Mouse (Mus musculus): ENCODE measurements around the gene Ptcd3. TPM values are rescaled to one million over a fixed set of nuclear protein-coding genes. Genes with fewer than 3 reads are reported as not detected.
A peak's percentile ranks its signal among the peaks of the same experiment; 100 is the strongest.
"Not testable (repeated sequence)": the region's sequence is repeated elsewhere in the genome, so short reads cannot be mapped to it uniquely, and the experiment has no call there.

Ptcd3 gene
- total and polyA plus RNA-seq, 3 experiments: 93.5 to 156 (median 94.3) TPM

DNA sequence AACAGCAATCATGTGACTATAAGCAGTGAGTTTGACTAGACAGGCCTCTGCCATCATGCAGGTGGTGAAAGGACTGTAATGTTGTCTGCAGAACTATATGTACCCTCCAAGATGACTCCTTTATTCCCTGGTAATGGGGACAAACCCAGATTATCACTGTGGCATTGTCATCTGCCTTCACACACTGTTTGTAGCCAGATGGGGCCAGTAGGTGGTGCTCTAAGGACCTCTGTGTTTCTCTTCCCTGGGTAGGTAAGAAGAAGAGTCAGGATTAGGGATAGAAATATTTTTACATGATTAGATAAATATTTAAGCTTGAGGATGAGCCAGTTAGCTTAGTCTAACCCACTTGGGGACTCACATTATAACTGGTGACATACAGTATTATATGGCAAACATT, 19.4 kb upstream of the Ptcd3 start:
- Histone ChIP-seq H3K36me3 (ENCODE audit: control insufficient read depth in 1 of 2, insufficient read depth in 2 of 2, low read length in 2 of 2) (peaks cover 0 to 14% of the 10 kb centered on the region in 2 experiments; a peak in 2 of 4 replicates), H3K4me1 (ENCODE audit: control insufficient read depth in 1 of 2, insufficient read depth in 2 of 2, low read length in 2 of 2) (no peaks in the 10 kb centered on the region), H3K4me3 (ENCODE audit: control insufficient read depth in 1 of 2, insufficient read depth in 1 of 2, low read depth in 2 of 2, low read length in 2 of 2) (no peak overlapping the region), H3K27me3 (ENCODE audit: control insufficient read depth in 1 of 2, insufficient read depth in 2 of 2, low read length in 2 of 2) (no peaks in the 10 kb centered on the region), H3K9me3 (replicated peaks; ENCODE audit: insufficient read depth, low read length) (no peaks in the 10 kb centered on the region), H3K9ac (ENCODE audit: control insufficient read depth, low read depth, low read length, poor library complexity, severe bottlenecking) (no peak overlapping the region), H3K27ac (ENCODE audit: control insufficient read depth, low read depth, low read length) (no peak overlapping the region), H3K79me2 (ENCODE audit: control insufficient read depth, insufficient read depth, low read length, poor library complexity) (no peaks in the 10 kb centered on the region)
- no peak for TF ChIP-seq NELFE (IDR thresholded peaks at IDR 0.05; ENCODE audit: low read depth, low read length)
- TF ChIP-seq GATA1 (IDR thresholded peaks at IDR 0.05; ENCODE audit: low read depth, low read length): no peak
- no peak for TF ChIP-seq ELF1 (IDR thresholded peaks at IDR 0.05; ENCODE audit: low read depth, low read length)
- TF ChIP-seq CTCF (IDR thresholded peaks at IDR 0.05 in 2 of 3, conservative IDR thresholded peaks at IDR 0.05 in 1 of 3; ENCODE audit: control insufficient read depth in 1 of 3, insufficient read depth in 1 of 3, low read depth in 2 of 3, low read length in 3 of 3, poor library complexity in 1 of 3, severe bottlenecking in 1 of 3): peak; percentile 43 to 62 (median 53)
- TF ChIP-seq HCFC1 (IDR thresholded peaks at IDR 0.05; ENCODE audit: low read depth, low read length): no peak
- TF ChIP-seq MEF2A (IDR thresholded peaks at IDR 0.05; ENCODE audit: extremely low read depth, insufficient replicate concordance, low read depth, low read length, poor library complexity, severe bottlenecking): no peak
- peak; percentile 70 for TF ChIP-seq SMC3 (IDR thresholded peaks at IDR 0.05; ENCODE audit: low read depth, low read length)
- TF ChIP-seq SIN3A (IDR thresholded peaks at IDR 0.05; ENCODE audit: low read length): no peak
- TF ChIP-seq E2F4 (IDR thresholded peaks at IDR 0.05; ENCODE audit: borderline replicate concordance, low read depth, low read length): no peak
- TF ChIP-seq TCF12 (IDR thresholded peaks at IDR 0.05; ENCODE audit: low read depth, low read length): no peak
- TF ChIP-seq RAD21 (IDR thresholded peaks at IDR 0.05; ENCODE audit: low read depth, low read length): peak; percentile 44
- TF ChIP-seq ZC3H11A (IDR thresholded peaks at IDR 0.05; ENCODE audit: low read depth, low read length): peak; percentile 45
- no peak for TF ChIP-seq ZMIZ1 (IDR thresholded peaks at IDR 0.05; ENCODE audit: low read depth, low read length)
- peak; percentile 45 for DNase-seq (ENCODE audit: low read depth, low spot score)

DNA sequence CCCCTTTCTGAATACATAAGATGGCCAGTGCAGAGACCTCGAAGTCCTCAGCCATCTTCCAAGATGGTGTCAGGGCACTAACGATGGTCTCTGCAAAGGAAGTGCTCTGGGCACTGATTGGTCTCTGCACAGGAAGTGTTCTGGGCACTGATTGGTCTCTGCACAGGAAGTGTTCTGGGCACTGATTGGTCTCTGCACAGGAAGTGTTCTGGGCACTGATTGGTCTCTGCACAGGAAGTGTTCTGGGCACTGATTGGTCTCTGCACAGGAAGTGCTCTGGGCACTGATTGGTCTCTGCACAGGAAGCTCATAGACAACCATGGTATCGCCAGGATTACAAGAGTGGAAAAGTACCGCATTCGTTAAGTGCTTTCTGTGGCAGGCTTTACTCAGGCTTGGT, 16.7 kb upstream of the Ptcd3 start:
- peaks cover 0 to 20% of the 10 kb centered on the region in 2 experiments; a peak in 2 of 4 replicates for H3K36me3 ChIP-seq (ENCODE audit: control insufficient read depth in 1 of 2, insufficient read depth in 2 of 2, low read length in 2 of 2)
- not testable (repeated sequence) for H3K9ac ChIP-seq (ENCODE audit: control insufficient read depth, low read depth, low read length, poor library complexity, severe bottlenecking); H3K79me2 ChIP-seq (ENCODE audit: control insufficient read depth, insufficient read depth, low read length, poor library complexity); H3K27me3 ChIP-seq (ENCODE audit: control insufficient read depth in 1 of 2, insufficient read depth in 2 of 2, low read length in 2 of 2); H3K27ac ChIP-seq (ENCODE audit: control insufficient read depth, low read depth, low read length); H3K9me3 ChIP-seq (replicated peaks; ENCODE audit: insufficient read depth, low read length); H3K4me3 ChIP-seq (ENCODE audit: control insufficient read depth in 1 of 2, insufficient read depth in 1 of 2, low read depth in 2 of 2, low read length in 2 of 2); H3K4me1 ChIP-seq (ENCODE audit: control insufficient read depth in 1 of 2, insufficient read depth in 2 of 2, low read length in 2 of 2)
- peak; percentile 27 for DNase-seq (ENCODE audit: low read depth, low spot score)
- peak; percentile 91 for TF ChIP-seq RCOR1 (IDR thresholded peaks at IDR 0.05; ENCODE audit: low read depth, low read length)
- TF ChIP-seq TAL1 (IDR thresholded peaks at IDR 0.05; ENCODE audit: low read length): peak; percentile 25; the same call in 1 of the 2 replicates

DNA sequence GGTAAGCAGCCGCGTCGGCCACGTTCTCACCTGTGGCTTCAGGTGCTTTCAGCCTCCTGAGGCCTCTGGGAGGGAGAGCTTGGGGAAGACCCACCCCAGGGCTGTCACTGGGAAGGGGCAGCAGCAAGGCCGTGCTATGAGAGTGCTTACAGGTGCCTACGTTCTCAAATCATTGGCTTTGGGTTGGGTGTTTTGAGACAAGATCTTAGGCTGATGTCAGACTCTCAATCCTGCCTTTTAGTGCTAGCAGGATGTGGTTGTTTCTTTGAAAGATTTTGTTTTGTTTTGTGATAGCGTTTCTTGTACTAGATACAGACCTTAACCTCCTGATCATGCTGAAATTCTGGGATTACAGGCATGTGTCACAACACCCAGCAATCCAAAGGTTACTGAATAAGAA, 12.2 kb upstream of the Ptcd3 start:
- H3K27me3 ChIP-seq (ENCODE audit: control insufficient read depth in 1 of 2, insufficient read depth in 2 of 2, low read length in 2 of 2): no peaks in the 10 kb centered on the region
- H3K27ac ChIP-seq (ENCODE audit: control insufficient read depth, low read depth, low read length): no peak overlapping the region
- no peak for TF ChIP-seq TAL1 (IDR thresholded peaks at IDR 0.05; ENCODE audit: low read length)
- TF ChIP-seq NELFE (IDR thresholded peaks at IDR 0.05; ENCODE audit: low read depth, low read length): no peak
- TF ChIP-seq CHD1 (IDR thresholded peaks at IDR 0.05; ENCODE audit: low read depth, low read length): no peak
- TF ChIP-seq RAD21 (IDR thresholded peaks at IDR 0.05; ENCODE audit: low read depth, low read length): no peak
- TF ChIP-seq MAX (IDR thresholded peaks at IDR 0.05; ENCODE audit: low read length): no peak
- TF ChIP-seq USF1 (IDR thresholded peaks at IDR 0.05; ENCODE audit: low read depth, low read length): no peak
- TF ChIP-seq ELF1 (IDR thresholded peaks at IDR 0.05; ENCODE audit: low read depth, low read length): no peak
- TF ChIP-seq USF2 (IDR thresholded peaks at IDR 0.05; ENCODE audit: borderline replicate concordance in 1 of 2, insufficient read depth in 1 of 2, low read depth in 1 of 2, low read length in 2 of 2): no peak
- TF ChIP-seq TBP (IDR thresholded peaks at IDR 0.05; ENCODE audit: low read depth, low read length): no peak
- no peak for TF ChIP-seq UBTF (IDR thresholded peaks at IDR 0.05; ENCODE audit: borderline replicate concordance, insufficient read depth, low read depth, low read length)
- TF ChIP-seq POLR2A (IDR thresholded peaks at IDR 0.05; ENCODE audit: control insufficient read depth in 1 of 2, insufficient read depth in 1 of 2, low read depth in 1 of 2, low read length in 2 of 2, poor library complexity in 1 of 2): no peak
- H3K36me3 ChIP-seq (ENCODE audit: control insufficient read depth in 1 of 2, insufficient read depth in 2 of 2, low read length in 2 of 2): peaks cover 0 to 16% of the 10 kb centered on the region in 2 experiments; a peak in 2 of 4 replicates
- no peaks in the 10 kb centered on the region for H3K9me3 ChIP-seq (replicated peaks; ENCODE audit: insufficient read depth, low read length)
- no peak for DNase-seq (ENCODE audit: low read depth, low spot score)
- no peaks in the 10 kb centered on the region for H3K79me2 ChIP-seq (ENCODE audit: control insufficient read depth, insufficient read depth, low read length, poor library complexity)
- no peak overlapping the region for H3K9ac ChIP-seq (ENCODE audit: control insufficient read depth, low read depth, low read length, poor library complexity, severe bottlenecking)
- H3K4me3 ChIP-seq (ENCODE audit: control insufficient read depth in 1 of 2, insufficient read depth in 1 of 2, low read depth in 2 of 2, low read length in 2 of 2): no peak overlapping the region
- H3K4me1 ChIP-seq (ENCODE audit: control insufficient read depth in 1 of 2, insufficient read depth in 2 of 2, low read length in 2 of 2): no peaks in the 10 kb centered on the region
